ENCODE assay signal across 9 mouse cellular contexts in the genomic region with DNA sequence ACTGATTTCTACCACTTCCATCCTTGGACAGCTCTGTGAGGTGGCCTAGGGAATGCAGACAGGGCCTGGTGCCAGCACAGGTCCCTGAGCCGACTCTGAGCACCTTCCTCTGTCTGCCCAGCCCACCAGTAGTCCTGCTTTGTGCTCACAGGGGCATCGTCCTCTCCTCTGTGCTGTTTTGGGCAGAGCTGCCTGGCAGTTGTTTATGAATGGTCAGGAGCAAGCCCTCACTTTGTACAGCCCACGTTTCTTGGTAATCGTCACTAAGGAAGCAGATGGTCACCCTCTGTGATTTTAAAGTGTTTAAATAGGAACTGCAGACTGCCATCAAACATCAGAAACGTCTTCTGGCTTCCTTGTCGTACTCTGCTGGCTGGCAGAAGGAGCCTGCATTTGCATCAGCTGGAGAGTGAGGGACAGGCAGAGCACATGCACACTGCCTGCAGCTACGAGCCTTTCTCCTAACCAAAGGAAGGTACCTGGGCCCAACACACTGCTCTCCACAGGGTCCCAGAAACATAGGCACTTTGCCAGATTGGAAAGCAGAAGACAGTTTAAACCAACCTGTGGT.
A peak's percentile ranks its signal among the peaks of the same experiment; 100 is the strongest.
DNase-seq lines count a peak whose midpoint lies in the region; ATAC-seq lines count a peak whose summit lies in the region.
"Had no signal": no experiment of that assay in that cellular context is flagged by ENCODE, and none has a peak within 500 bp of the region (broad histone marks: within the 10 kb centered on the region; RNA-seq: fewer than 3 reads in every experiment).

No protein-coding gene starts in this region.

- no peaks in the 10 kb centered on the region for H3K9me3 ChIP-seq in forebrain, embryonic 14.5 days (replicated peaks; ENCODE audit: control insufficient read depth, low read length)
- H3K9me3 ChIP-seq in limb, embryonic 11.5 days (ENCODE audit: control insufficient read depth, low read length) = no peaks in the 10 kb centered on the region
- no peaks in the 10 kb centered on the region for H3K9me3 ChIP-seq in liver, embryonic 12.5 days (replicated peaks)
- H3K9me3 ChIP-seq: megakaryocyte, embryonic 14.5 days had no signal

- DNase-seq in heart, adult 11 months = peak; percentile 91
- DNase-seq in heart, postnatal 10 days = no peak
- peak; percentile 84 for DNase-seq in brain, adult 2 months (ENCODE audit: low read depth, low spot score)
- peak; percentile 83 for DNase-seq in forebrain, embryonic 14.5 days (ENCODE audit: low spot score)
- no peak for DNase-seq in limb, embryonic 11.5 days (ENCODE audit: low spot score)
- DNase-seq in telencephalon, adult 2 months (ENCODE audit: low read depth, low spot score) = peak; percentile 75
- DNase-seq in Muller cell, postnatal 12 days (ENCODE audit: inconsistent ontology term) = no peak

- ATAC-seq in forebrain, embryonic 14.5 days = peak; percentile 63
- ATAC-seq in limb, embryonic 11.5 days (ENCODE audit: insufficient number of reproducible peaks, low FRiP score, low TSS enrichment, low read depth) = no peak
- ATAC-seq in liver, embryonic 12.5 days = no peak

- H3K4me2 ChIP-seq in forebrain, embryonic 14.5 days (ENCODE audit: low read length) = peak overlapping the region; percentile 20; the same call in 1 of the 2 replicates
- no peak overlapping the region for H3K4me2 ChIP-seq in limb, embryonic 11.5 days (ENCODE audit: low read depth, severe bottlenecking)
- H3K4me2 ChIP-seq in liver, embryonic 12.5 days = no peak overlapping the region

- H3K27ac ChIP-seq in forebrain, embryonic 14.5 days (ENCODE audit: low read depth, low read length) = peak overlapping the region; percentile 98
- H3K27ac ChIP-seq in limb, embryonic 11.5 days (replicated peaks; ENCODE audit: low read depth, low read length) = peak overlapping the region; percentile 43
- no peak overlapping the region for H3K27ac ChIP-seq in liver, embryonic 12.5 days

- H3K4me3 ChIP-seq in forebrain, embryonic 14.5 days (ENCODE audit: low read depth, low read length) = no peak overlapping the region
- no peak overlapping the region for H3K4me3 ChIP-seq in limb, embryonic 11.5 days (ENCODE audit: low read depth, low read length)
- no peak overlapping the region for H3K4me3 ChIP-seq in liver, embryonic 12.5 days
- H3K4me3 ChIP-seq: megakaryocyte, embryonic 14.5 days had no signal

- H3K36me3 ChIP-seq in forebrain, embryonic 14.5 days (ENCODE audit: control insufficient read depth, insufficient read depth, low read length) = peaks cover 30% of the 10 kb centered on the region
- H3K36me3 ChIP-seq in limb, embryonic 11.5 days (ENCODE audit: control insufficient read depth, insufficient read depth, low read length) = no peaks in the 10 kb centered on the region
- peaks cover 23% of the 10 kb centered on the region for H3K36me3 ChIP-seq in liver, embryonic 12.5 days

- WGBS in forebrain, embryonic 14.5 days = 9% methylated on average over 7 of the region's 7 CpGs
- 29% methylated on average over 7 of the region's 7 CpGs for WGBS in limb, embryonic 11.5 days
- 55% methylated on average over 7 of the region's 7 CpGs for WGBS in liver, embryonic 12.5 days (ENCODE audit: insufficient replicate concordance)

- intact Hi-C loops in heart, postnatal 10 days (cut with DNase I) = loop anchor here (5.0 kb wide), 2 partner anchors 85 to 190 kb away; a partner anchor contains a TSS

- peaks cover 40% of the 10 kb centered on the region for H3K4me1 ChIP-seq in forebrain, embryonic 14.5 days (ENCODE audit: control insufficient read depth, insufficient read depth, low read length)
- H3K4me1 ChIP-seq in limb, embryonic 11.5 days (ENCODE audit: control insufficient read depth, insufficient read depth, low read length) = peaks cover 49% of the 10 kb centered on the region
- H3K4me1 ChIP-seq in liver, embryonic 12.5 days = peaks cover 5% of the 10 kb centered on the region; the same call in 1 of the 2 replicates

- peak overlapping the region; percentile 59 for H3K9ac ChIP-seq in forebrain, embryonic 14.5 days (ENCODE audit: low read length)
- H3K9ac ChIP-seq in limb, embryonic 11.5 days (ENCODE audit: low read length) = peak overlapping the region; percentile 8; the same call in 1 of the 2 replicates
- no peak overlapping the region for H3K9ac ChIP-seq in liver, embryonic 12.5 days

- no peaks in the 10 kb centered on the region for H3K27me3 ChIP-seq in forebrain, embryonic 14.5 days (replicated peaks; ENCODE audit: control insufficient read depth, insufficient read depth, low read length)
- no peaks in the 10 kb centered on the region for H3K27me3 ChIP-seq in limb, embryonic 11.5 days (ENCODE audit: control insufficient read depth, insufficient read depth, low read length)
- no peaks in the 10 kb centered on the region for H3K27me3 ChIP-seq in liver, embryonic 12.5 days (replicated peaks)
- H3K27me3 ChIP-seq: megakaryocyte, embryonic 14.5 days had no signal

Comparison
In these comparisons a context has a peak if more than half of its experiments do, and no peak if none do; other contexts are left out.
1. DNase-seq: peak in heart, adult 11 months (single experiment), brain, adult 2 months (single experiment), forebrain, embryonic 14.5 days (single experiment) and telencephalon, adult 2 months (single experiment); none in heart, postnatal 10 days (0 of 2), limb, embryonic 11.5 days (single experiment) and Muller cell, postnatal 12 days (single experiment).